Mouse (Mus musculus) ES-Bruce4 (cell line): ENCODE data around the gene 9130023H24Rik. TPM values are rescaled to one million over a fixed set of nuclear protein-coding genes. Genes with fewer than 3 reads are reported as not detected.
A peak's percentile ranks its signal among the peaks of the same experiment; 100 is the strongest.

Source experiments
- H3K27ac ChIP-seq: 2 replicates; pipeline ENCODE4 v1.5.1; 2012; ENCODE audit warnings: low read length, inconsistent platforms; ENCODE audit not compliant: insufficient read depth
- H3K27me3 ChIP-seq: 2 replicates; pipeline ENCODE4 v1.6.1; 2012; ENCODE audit warnings: mild to moderate bottlenecking, low read length, inconsistent platforms; ENCODE audit not compliant: control insufficient read depth, poor library complexity, insufficient read depth, severe bottlenecking
- H3K36me3 ChIP-seq: 2 replicates; pipeline ENCODE4 v1.6.1; 2012; ENCODE audit warnings: inconsistent platforms, mild to moderate bottlenecking, low read length, moderate library complexity; ENCODE audit not compliant: control insufficient read depth, poor library complexity, insufficient read depth, severe bottlenecking
- H3K4me1 ChIP-seq: one replicate; pipeline ENCODE4 v1.8.1; 2011; ENCODE audit warnings: low read length; ENCODE audit not compliant: control insufficient read depth, insufficient read depth
- H3K4me3 ChIP-seq: 2 replicates; pipeline ENCODE4 v1.5.1; 2011; ENCODE audit warnings: low read depth, mild to moderate bottlenecking, low read length
- H3K9ac ChIP-seq: 2 replicates; pipeline ENCODE4 v1.6.1; 2012; ENCODE audit warnings: low read depth, mild to moderate bottlenecking, inconsistent platforms; ENCODE audit not compliant: poor library complexity, severe bottlenecking
- H3K9me3 ChIP-seq: replicated peaks from 2 replicates; pipeline ENCODE4 v1.6.1; 2012; ENCODE audit warnings: mild to moderate bottlenecking, low read length, inconsistent platforms; ENCODE audit not compliant: control insufficient read depth, poor library complexity, insufficient read depth, severe bottlenecking
- CTCF ChIP-seq: IDR thresholded peaks from one replicate; pipeline ENCODE4 v1.8.1; 2011; ENCODE audit warnings: low read depth, low read length
- EP300 ChIP-seq: IDR thresholded peaks from 2 replicates; pipeline ENCODE4 v1.6.1; 2011; ENCODE audit warnings: low read depth, low read length; ENCODE audit not compliant: insufficient read depth
- POLR2A ChIP-seq: IDR thresholded peaks from one replicate; pipeline ENCODE4 v1.8.1; 2011; ENCODE audit warnings: low read length; ENCODE audit not compliant: insufficient read depth
- polyA plus RNA-seq: library from polyadenylated mRNA; stranded (reverse); fragments of >200 nt; gene quantifications from 2 replicates; pipeline ENCODE4 v1.2.4, GENCODE M21; 2011; ENCODE audit warnings: low read depth; ENCODE audit not compliant: missing spikeins, insufficient read depth, insufficient read length

9130023H24Rik gene
- polyA plus RNA-seq, 1 experiment, result 1.3 TPM

DNA sequence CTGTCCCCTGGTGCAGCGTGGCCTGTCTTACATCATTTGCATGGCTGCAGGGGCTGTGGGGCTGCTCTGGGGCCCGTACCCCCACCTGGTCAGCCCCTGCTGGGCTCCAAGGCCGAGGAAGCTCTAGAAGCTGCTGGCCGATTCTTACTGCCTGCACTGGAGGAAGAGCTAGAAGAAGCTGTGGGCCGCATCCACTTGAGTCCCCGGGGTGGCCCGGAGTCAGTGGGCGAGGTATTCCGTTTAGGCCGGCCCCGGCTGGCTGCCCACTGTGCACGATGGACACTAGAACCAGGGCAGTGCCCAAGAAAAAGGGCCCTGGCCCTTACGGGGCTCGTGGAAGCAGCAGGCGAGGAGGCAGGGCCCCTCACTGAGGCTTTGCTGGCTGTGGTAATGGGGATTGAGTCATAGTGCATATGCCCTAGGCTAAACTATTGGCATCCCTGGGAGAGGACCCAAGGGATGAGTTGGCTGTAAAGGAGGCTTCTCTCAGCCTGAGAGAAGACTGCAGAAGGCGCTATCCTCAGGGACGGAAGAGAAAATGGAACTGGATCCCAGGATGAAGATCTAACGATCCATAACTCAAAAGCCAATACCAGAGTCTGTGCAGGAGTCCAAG, 6.7 kb upstream of the 9130023H24Rik start:
- TF ChIP-seq EP300, result no peak
- no peaks in the 10 kb centered on the region for H3K27me3 ChIP-seq
- no peaks in the 10 kb centered on the region for H3K36me3 ChIP-seq
- H3K27ac ChIP-seq, result no peak overlapping the region
- no peaks in the 10 kb centered on the region for H3K9me3 ChIP-seq
- H3K9ac ChIP-seq, result no peak overlapping the region
- H3K4me3 ChIP-seq, result no peak overlapping the region
- no peaks in the 10 kb centered on the region for H3K4me1 ChIP-seq

DNA sequence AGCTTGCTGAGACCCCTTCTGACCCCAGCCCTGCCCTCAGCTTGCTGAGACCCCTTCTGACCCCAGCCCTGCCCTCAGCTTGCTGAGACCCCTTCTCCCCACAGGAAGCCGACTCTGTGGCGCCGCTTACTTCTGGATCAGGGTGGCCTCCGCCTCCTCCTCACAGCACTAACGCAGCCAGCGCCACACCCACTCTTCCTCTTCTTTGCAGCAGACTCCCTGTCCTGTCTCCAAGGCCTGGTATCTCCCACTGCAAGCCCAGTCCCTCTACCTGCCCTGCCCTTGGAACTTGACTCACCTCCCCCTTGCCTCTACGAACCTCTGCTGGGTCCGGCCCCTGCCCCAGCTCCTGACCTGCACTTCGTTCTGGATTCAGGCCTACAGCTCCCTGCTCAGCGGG, 6.1 kb upstream of the 9130023H24Rik start:
- H3K36me3 ChIP-seq, result no peaks in the 10 kb centered on the region
- no peaks in the 10 kb centered on the region for H3K27me3 ChIP-seq
- no peaks in the 10 kb centered on the region for H3K4me1 ChIP-seq
- H3K9me3 ChIP-seq, result no peaks in the 10 kb centered on the region
- no peak overlapping the region for H3K27ac ChIP-seq
- H3K4me3 ChIP-seq, result no peak overlapping the region
- no peak for TF ChIP-seq POLR2A
- TF ChIP-seq EP300, result no peak
- TF ChIP-seq CTCF, result no peak
- no peak overlapping the region for H3K9ac ChIP-seq

GRCm38 (mm10) chr7:128242331-128242730, 4.5 kb upstream of the 9130023H24Rik start:
- Histone ChIP-seq H3K9me3 (no peaks in the 10 kb centered on the region), H3K4me1 (no peaks in the 10 kb centered on the region), H3K36me3 (no peaks in the 10 kb centered on the region), H3K27me3 (no peaks in the 10 kb centered on the region), H3K9ac (no peak overlapping the region), H3K4me3 (no peak overlapping the region), H3K27ac (no peak overlapping the region)
- no peak for TF ChIP-seq EP300
- no peak for TF ChIP-seq POLR2A
- TF ChIP-seq CTCF, result no peak

DNA sequence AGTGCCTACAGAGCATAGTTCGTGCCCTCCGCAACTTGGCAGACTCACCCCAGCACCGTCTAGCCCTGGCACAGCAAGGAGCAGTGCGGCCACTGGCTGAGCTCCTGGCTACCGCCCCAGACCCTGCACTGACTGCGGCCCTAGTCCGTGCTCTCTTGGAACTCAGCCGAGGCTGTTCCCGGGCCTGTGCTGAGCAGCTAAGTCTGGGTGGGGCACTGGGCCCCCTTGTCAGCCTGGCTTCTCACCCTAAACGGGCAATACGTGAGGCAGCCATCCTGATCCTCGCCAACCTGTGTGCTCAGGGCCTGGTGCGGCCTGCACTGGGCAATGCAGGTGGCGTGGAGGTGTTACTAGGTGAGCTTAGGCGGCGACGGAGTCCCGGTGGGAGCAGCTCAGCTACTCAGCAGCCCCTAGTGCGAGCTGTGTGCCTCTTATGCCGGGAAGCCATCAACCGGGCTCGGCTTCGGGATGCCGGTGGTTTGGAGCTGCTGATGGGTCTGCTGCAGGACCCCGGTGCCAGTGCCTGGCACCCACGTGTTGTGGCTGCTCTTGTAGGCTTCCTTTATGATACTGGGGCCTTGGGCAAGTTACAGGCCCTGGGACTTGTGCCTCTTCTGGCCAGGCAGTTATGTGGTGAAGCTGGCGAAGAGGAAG, 2.4 kb upstream of the 9130023H24Rik start:
- no peak overlapping the region for H3K27ac ChIP-seq
- no peaks in the 10 kb centered on the region for H3K27me3 ChIP-seq
- H3K9me3 ChIP-seq, result no peaks in the 10 kb centered on the region
- no peaks in the 10 kb centered on the region for H3K36me3 ChIP-seq
- H3K9ac ChIP-seq, result no peak overlapping the region
- peaks cover 5% of the 10 kb centered on the region for H3K4me1 ChIP-seq
- TF ChIP-seq EP300 (no peak), POLR2A (no peak), CTCF (no peak)
- no peak overlapping the region for H3K4me3 ChIP-seq

- no peaks in the 10 kb centered on the region for H3K9me3 ChIP-seq
- peak overlapping the region; percentile 78; the same call in 1 of the 2 replicates for H3K27ac ChIP-seq
- peak overlapping the region; percentile 54 for H3K9ac ChIP-seq
- H3K4me3 ChIP-seq, result no peak overlapping the region
- H3K27me3 ChIP-seq, result no peaks in the 10 kb centered on the region
- no peaks in the 10 kb centered on the region for H3K36me3 ChIP-seq
- peaks cover 5% of the 10 kb centered on the region for H3K4me1 ChIP-seq
- TF ChIP-seq POLR2A, result no peak
- TF ChIP-seq CTCF, result peak; percentile 4
- TF ChIP-seq EP300, result no peak
These were observed 1.2 kb upstream of the 9130023H24Rik start for GRCm38 (mm10) chr7:128238991-128239390.

DNA sequence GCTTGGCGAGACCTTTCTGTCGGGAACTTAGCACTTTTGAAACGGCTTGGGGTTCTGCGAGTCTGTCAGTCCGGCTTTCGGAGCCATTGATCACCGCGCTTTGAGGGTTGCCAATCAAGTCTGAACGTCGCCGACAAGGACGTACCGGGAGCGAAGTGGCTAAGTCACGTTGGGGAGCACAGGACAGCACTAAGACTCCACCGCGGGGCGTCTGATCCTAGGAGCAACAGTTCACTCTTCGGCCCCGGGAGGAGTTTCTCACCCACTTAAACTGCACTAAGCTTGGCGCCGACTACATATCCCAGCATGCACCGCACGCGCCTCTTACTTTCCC, 271 bp downstream of the 9130023H24Rik start:
- Histone ChIP-seq H3K9ac (peak overlapping the region; percentile 83), H3K4me3 (peak overlapping the region; percentile 83), H3K4me1 (peaks cover 5% of the 10 kb centered on the region), H3K36me3 (no peaks in the 10 kb centered on the region), H3K27ac (peak overlapping the region; percentile 70), H3K27me3 (no peaks in the 10 kb centered on the region), H3K9me3 (no peaks in the 10 kb centered on the region)
- TF ChIP-seq EP300 (no peak), CTCF (no peak), POLR2A (no peak)
